10 mouse cellular contexts compared by ENCODE assay signal in the genomic region with DNA sequence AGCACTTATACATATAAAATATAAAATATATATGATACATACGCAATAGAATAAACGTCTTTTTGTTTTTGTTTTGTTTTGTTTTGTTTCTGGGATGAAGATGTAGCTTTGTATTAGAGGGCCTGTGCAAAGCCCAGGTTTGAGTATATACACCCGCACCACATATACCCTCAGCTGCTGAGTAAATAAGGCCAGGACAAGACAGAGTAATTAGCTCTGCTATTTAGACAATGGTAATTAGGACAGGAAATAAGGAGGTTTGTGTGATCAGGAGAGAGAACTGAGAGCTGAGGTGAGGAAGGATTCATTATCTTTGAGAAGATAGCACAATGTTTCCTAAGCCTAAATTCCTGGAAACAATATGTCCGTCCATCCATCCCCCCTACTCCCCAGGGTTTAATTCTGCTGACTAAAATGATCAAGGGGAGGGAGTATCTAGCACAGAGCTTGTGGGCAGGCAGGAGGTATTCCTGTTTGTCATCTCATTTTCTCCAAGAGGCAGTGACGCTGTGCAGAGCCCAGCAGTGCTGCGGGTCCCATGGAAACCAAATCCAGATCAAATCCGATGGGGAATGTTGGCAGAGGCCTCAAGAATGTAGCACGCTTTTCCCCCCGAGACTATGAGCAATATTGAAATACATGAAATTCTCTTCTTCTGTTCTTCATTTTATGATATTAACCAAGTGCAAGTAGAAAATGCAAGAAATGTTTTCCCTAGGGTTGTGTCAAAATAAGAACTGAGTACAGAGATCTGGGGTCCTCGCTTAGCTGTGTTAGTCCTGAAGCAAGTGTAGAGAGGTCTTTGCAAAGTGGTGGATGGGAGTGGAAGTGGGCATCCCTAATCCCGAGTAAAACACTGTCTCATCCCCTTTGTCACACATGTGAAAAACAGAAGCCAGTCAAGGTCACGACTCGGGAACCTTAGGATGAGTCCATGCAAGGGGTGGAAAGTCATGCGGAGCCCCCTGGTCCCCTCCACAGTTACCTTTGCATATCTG. TPM values are rescaled to one million over a fixed set of nuclear protein-coding genes. Genes with fewer than 3 reads are reported as not detected.
DNase-seq lines count a peak whose midpoint lies in the region; ATAC-seq and TF ChIP-seq lines count a peak whose summit lies in the region.
"Had no signal": no experiment of that assay in that cellular context is flagged by ENCODE, and none has a peak within 500 bp of the region (broad histone marks: within the 10 kb centered on the region; RNA-seq: fewer than 3 reads in every experiment).

No protein-coding gene starts in this region.

- no peak overlapping the region for H3K4me2 ChIP-seq in forebrain, embryonic 16.5 days (ENCODE audit: low read length)
- H3K4me2 ChIP-seq in midbrain, embryonic 12.5 days (replicated peaks) = no peak overlapping the region
- H3K4me2 ChIP-seq: limb, embryonic 15.5 days had no signal

- peaks cover 19% of the 10 kb centered on the region for H3K4me1 ChIP-seq in cerebellum, adult 2 months (ENCODE audit: control insufficient read depth, insufficient read depth, low read length)
- H3K4me1 ChIP-seq in forebrain, embryonic 16.5 days (replicated peaks; ENCODE audit: control insufficient read depth, insufficient read depth, low read length) = peaks cover 6% of the 10 kb centered on the region; the same call in 1 of the 2 replicates
- peaks cover 9% of the 10 kb centered on the region; the same call in 1 of the 2 replicates for H3K4me1 ChIP-seq in midbrain, embryonic 12.5 days
- H3K4me1 ChIP-seq in heart, embryonic 10.5 days = peaks cover 30% of the 10 kb centered on the region

- WGBS in cerebellum, adult 2 months = 59% methylated on average over 14 of the region's 14 CpGs
- 55% methylated on average over 14 of the region's 14 CpGs for WGBS in forebrain, embryonic 16.5 days
- WGBS in midbrain, embryonic 12.5 days = 35% methylated on average over 14 of the region's 14 CpGs
- 51% methylated on average over 14 of the region's 14 CpGs for WGBS in heart, embryonic 10.5 days

- peak; percentile 77 for ATAC-seq in forebrain, embryonic 16.5 days
- ATAC-seq in midbrain, embryonic 12.5 days (ENCODE audit: low FRiP score, low read depth) = 0 out of 2 replicates have a peak, but pooled peaks have one; percentile 60

- H3K4me3 ChIP-seq in cerebellum, adult 2 months (replicated peaks; ENCODE audit: insufficient read depth, low read depth, low read length) = no peak overlapping the region
- H3K4me3 ChIP-seq in forebrain, embryonic 16.5 days (replicated peaks; ENCODE audit: low read length) = no peak overlapping the region
- H3K4me3 ChIP-seq in midbrain, embryonic 12.5 days = no peak overlapping the region
- H3K4me3 ChIP-seq in heart, embryonic 10.5 days = no peak overlapping the region
- H3K4me3 ChIP-seq: limb, embryonic 15.5 days had no signal

- TF ChIP-seq CTCF in cerebellum, adult 2 months (IDR thresholded peaks at IDR 0.05; ENCODE audit: borderline replicate concordance, insufficient read depth, low read depth, low read length) = no peak

- H3K9ac ChIP-seq in forebrain, embryonic 16.5 days (replicated peaks; ENCODE audit: low read depth, low read length) = no peak overlapping the region
- H3K9ac ChIP-seq in midbrain, embryonic 12.5 days (replicated peaks) = no peak overlapping the region
- H3K9ac ChIP-seq: limb, embryonic 15.5 days had no signal

- TF ChIP-seq POLR2A in cerebellum, adult 2 months (IDR thresholded peaks at IDR 0.05; ENCODE audit: borderline replicate concordance, insufficient read depth, low read length) = no peak

- no peaks in the 10 kb centered on the region for H3K27me3 ChIP-seq in cerebellum, adult 2 months (ENCODE audit: control insufficient read depth, insufficient read depth, low read length)
- no peaks in the 10 kb centered on the region for H3K27me3 ChIP-seq in forebrain, embryonic 16.5 days (replicated peaks; ENCODE audit: control insufficient read depth, insufficient read depth, low read length)
- 0 out of 2 replicates have a peak, but pooled peaks cover 4% of the 10 kb centered on the region for H3K27me3 ChIP-seq in midbrain, embryonic 12.5 days
- peaks cover 2% of the 10 kb centered on the region; the same call in 1 of the 2 replicates for H3K27me3 ChIP-seq in heart, embryonic 10.5 days (ENCODE audit: insufficient read depth, poor library complexity, severe bottlenecking)
- H3K27me3 ChIP-seq: limb, embryonic 15.5 days had no signal

- H3K9me3 ChIP-seq in forebrain, embryonic 16.5 days (ENCODE audit: control insufficient read depth, low read length) = no peaks in the 10 kb centered on the region
- no peaks in the 10 kb centered on the region for H3K9me3 ChIP-seq in midbrain, embryonic 12.5 days
- no peaks in the 10 kb centered on the region for H3K9me3 ChIP-seq in heart, embryonic 10.5 days
- H3K9me3 ChIP-seq: limb, embryonic 15.5 days had no signal

- H3K36me3 ChIP-seq in forebrain, embryonic 16.5 days (ENCODE audit: control insufficient read depth, insufficient read depth) = no peaks in the 10 kb centered on the region
- H3K36me3 ChIP-seq in midbrain, embryonic 12.5 days = no peaks in the 10 kb centered on the region
- H3K36me3 ChIP-seq in heart, embryonic 10.5 days = no peaks in the 10 kb centered on the region
- H3K36me3 ChIP-seq: limb, embryonic 15.5 days had no signal

- H3K27ac ChIP-seq in cerebellum, adult 2 months (ENCODE audit: insufficient read depth, low read length) = peak overlapping the region; percentile 30; the same call in 1 of the 2 replicates
- peak overlapping the region; percentile 56; the same call in 1 of the 2 replicates for H3K27ac ChIP-seq in forebrain, embryonic 16.5 days (ENCODE audit: low read length)
- no peak overlapping the region for H3K27ac ChIP-seq in midbrain, embryonic 12.5 days (replicated peaks)
- no peak overlapping the region for H3K27ac ChIP-seq in heart, embryonic 10.5 days
- H3K27ac ChIP-seq: limb, embryonic 15.5 days had no signal

- DNase-seq in cerebellum, adult 2 months = no peak
- DNase-seq in cerebellum, postnatal 25 days = no peak
- peak; percentile 6 for DNase-seq in 3T3-L1 (ENCODE audit: low read depth, low spot score)
- no peak for DNase-seq in spleen, postnatal 10 days (ENCODE audit: low spot score in 2 of 2)
- no peak for DNase-seq in heart, embryonic 10.5 days (ENCODE audit: low spot score)
- DNase-seq in adrenal gland, postnatal 4 days (ENCODE audit: low spot score in 2 of 2) = no peak

RNA-seq across cellular contexts. Expression of a gene that starts 24.9 kb away (rescaled TPM):
- polyA plus RNA-seq in cerebellum, adult 2 months (2012; rRNA removed) = 0.08 TPM in 2 replicates
- not detected in 2 replicates for polyA plus RNA-seq in forebrain, embryonic 16.5 days (2015; fragmentation: Nextera tagmentation; extraction: Ambion mirVana)
- polyA plus RNA-seq in midbrain, embryonic 12.5 days (2016; fragmentation: Nextera tagmentation; extraction: Ambion mirVana) = 0.38 TPM in 1 of 2 replicates, not detected in the other
- not detected in 2 replicates for polyA plus RNA-seq in heart, embryonic 10.5 days (2016; fragmentation: Nextera tagmentation; extraction: Ambion mirVana)
- total RNA-seq in adrenal gland, postnatal 4 days (2021) = 1 to 10 TPM in 1 of 2 experiments, under 1 TPM in 1; 0.78 to 1.6 TPM

RNA-seq across cellular contexts. Expression of a gene that starts 38.2 kb away (rescaled TPM):
- polyA plus RNA-seq in cerebellum, adult 2 months (2012; rRNA removed) = 0.03 and 0.08 TPM in 2 replicates
- polyA plus RNA-seq in forebrain, embryonic 16.5 days (2015; fragmentation: Nextera tagmentation; extraction: Ambion mirVana) = 0.14 and 0.16 TPM in 2 replicates
- polyA plus RNA-seq in midbrain, embryonic 12.5 days (2016; fragmentation: Nextera tagmentation; extraction: Ambion mirVana) = 0.09 and 0.11 TPM in 2 replicates
- 0.10 and 0.38 TPM in 2 replicates for polyA plus RNA-seq in heart, embryonic 10.5 days (2016; fragmentation: Nextera tagmentation; extraction: Ambion mirVana)
- under 1 TPM; 0.11 TPM for total RNA-seq in adrenal gland, postnatal 4 days (2021)
- total RNA-seq: megakaryocyte-erythroid progenitor cell, adult 5-6 weeks had no signal

RNA-seq across cellular contexts. Expression of a gene that starts 44.9 kb away (rescaled TPM):
- polyA plus RNA-seq in cerebellum, adult 2 months (2012; rRNA removed) = 37.1 and 41.6 TPM in 2 replicates
- polyA plus RNA-seq in forebrain, embryonic 16.5 days (2015; fragmentation: Nextera tagmentation; extraction: Ambion mirVana) = 8.7 and 8.9 TPM in 2 replicates
- polyA plus RNA-seq in midbrain, embryonic 12.5 days (2016; fragmentation: Nextera tagmentation; extraction: Ambion mirVana) = 2.9 and 3.3 TPM in 2 replicates
- 2.4 and 2.7 TPM in 2 replicates for polyA plus RNA-seq in heart, embryonic 10.5 days (2016; fragmentation: Nextera tagmentation; extraction: Ambion mirVana)
- total RNA-seq in adrenal gland, postnatal 4 days (2021) = 10 to 100 TPM; 60.0 to 66.7 TPM

RNA-seq across cellular contexts. Expression of a gene that starts 50.1 kb away (rescaled TPM):
- 199 and 207 TPM in 2 replicates for polyA plus RNA-seq in cerebellum, adult 2 months (2012; rRNA removed)
- 141 and 150 TPM in 2 replicates for polyA plus RNA-seq in forebrain, embryonic 16.5 days (2015; fragmentation: Nextera tagmentation; extraction: Ambion mirVana)
- 176 and 178 TPM in 2 replicates for polyA plus RNA-seq in midbrain, embryonic 12.5 days (2016; fragmentation: Nextera tagmentation; extraction: Ambion mirVana)
- 80.3 and 110 TPM in 2 replicates for polyA plus RNA-seq in heart, embryonic 10.5 days (2016; fragmentation: Nextera tagmentation; extraction: Ambion mirVana)
- 100 to 1,000 TPM; 252 to 273 TPM for total RNA-seq in adrenal gland, postnatal 4 days (2021)

RNA-seq across cellular contexts. Expression of a gene that starts 50.8 kb away (rescaled TPM):
- polyA plus RNA-seq in cerebellum, adult 2 months (2012; rRNA removed) = 45.2 and 51.0 TPM in 2 replicates
- polyA plus RNA-seq in forebrain, embryonic 16.5 days (2015; fragmentation: Nextera tagmentation; extraction: Ambion mirVana) = 72.8 and 76.3 TPM in 2 replicates
- polyA plus RNA-seq in midbrain, embryonic 12.5 days (2016; fragmentation: Nextera tagmentation; extraction: Ambion mirVana) = 84.9 and 89.0 TPM in 2 replicates
- 64.6 and 79.7 TPM in 2 replicates for polyA plus RNA-seq in heart, embryonic 10.5 days (2016; fragmentation: Nextera tagmentation; extraction: Ambion mirVana)
- total RNA-seq in adrenal gland, postnatal 4 days (2021) = 10 to 100 TPM; 38.2 to 43.0 TPM

Comparison
In these comparisons a context has a peak if more than half of its experiments do, and no peak if none do; other contexts are left out.
1. H3K27ac ChIP-seq: peak in cerebellum, adult 2 months (single experiment) and forebrain, embryonic 16.5 days (single experiment); none in midbrain, embryonic 12.5 days (single experiment) and heart, embryonic 10.5 days (single experiment).